Mouse (Mus musculus): Measurements from ENCODE around the gene Cyfip2. TPM values are rescaled to one million over a fixed set of nuclear protein-coding genes. Genes with fewer than 3 reads are reported as not detected.

The Cyfip2 gene
- polyA plus RNA-seq, 1 experiment, result 31.2 TPM

GRCm38 (mm10) chr11:46262854-46263253 is 49.8 kb downstream of the Cyfip2 start:
- H3K36me3 ChIP-seq (ENCODE audit: control insufficient read depth, insufficient read depth, low read length, poor library complexity, severe bottlenecking), result no peaks in the 10 kb centered on the region
- H3K9me3 ChIP-seq (replicated peaks; ENCODE audit: control insufficient read depth, insufficient read depth, low read length, poor library complexity, severe bottlenecking), result no peaks in the 10 kb centered on the region
- no peaks in the 10 kb centered on the region for H3K27me3 ChIP-seq (ENCODE audit: control insufficient read depth, insufficient read depth, low read length, poor library complexity, severe bottlenecking)
- no peak overlapping the region for H3K27ac ChIP-seq (ENCODE audit: insufficient read depth, low read length)
- no peak overlapping the region for H3K4me3 ChIP-seq (ENCODE audit: low read depth, low read length)
- no peak overlapping the region for H3K9ac ChIP-seq (ENCODE audit: low read depth, poor library complexity, severe bottlenecking)
- no peaks in the 10 kb centered on the region for H3K4me1 ChIP-seq (ENCODE audit: control insufficient read depth, insufficient read depth, low read length)
- no peak for TF ChIP-seq CTCF (IDR thresholded peaks at IDR 0.05; ENCODE audit: low read depth, low read length)
- no peak for TF ChIP-seq EP300 (IDR thresholded peaks at IDR 0.05; ENCODE audit: insufficient read depth, low read depth, low read length)
- TF ChIP-seq POLR2A (IDR thresholded peaks at IDR 0.05; ENCODE audit: insufficient read depth, low read length), result no peak

DNA sequence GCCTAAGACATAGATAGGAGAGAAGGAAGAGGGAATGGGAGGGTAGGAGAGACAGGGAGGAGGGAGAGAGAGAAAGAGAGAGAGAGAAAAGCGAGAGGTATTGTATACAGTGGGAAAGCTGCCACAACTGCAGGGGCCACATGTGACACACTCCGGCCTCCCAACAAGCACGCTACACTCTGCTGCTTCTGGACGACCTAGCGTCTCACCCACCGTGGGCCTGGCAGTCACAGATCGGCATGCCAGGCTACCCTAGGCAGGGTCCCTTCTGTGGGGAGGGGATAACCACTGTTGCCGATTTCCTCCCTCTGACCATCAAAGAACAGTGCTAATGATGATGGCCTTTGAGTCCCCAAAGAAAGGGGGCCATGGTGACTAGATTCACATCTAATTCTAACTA is 53.9 kb downstream of the Cyfip2 start:
- Histone ChIP-seq H3K36me3 (ENCODE audit: control insufficient read depth, insufficient read depth, low read length, poor library complexity, severe bottlenecking) (no peaks in the 10 kb centered on the region), H3K4me3 (ENCODE audit: low read depth, low read length) (no peak overlapping the region), H3K27ac (ENCODE audit: insufficient read depth, low read length) (no peak overlapping the region), H3K9ac (ENCODE audit: low read depth, poor library complexity, severe bottlenecking) (no peak overlapping the region), H3K9me3 (replicated peaks; ENCODE audit: control insufficient read depth, insufficient read depth, low read length, poor library complexity, severe bottlenecking) (no peaks in the 10 kb centered on the region), H3K27me3 (ENCODE audit: control insufficient read depth, insufficient read depth, low read length, poor library complexity, severe bottlenecking) (no peaks in the 10 kb centered on the region), H3K4me1 (ENCODE audit: control insufficient read depth, insufficient read depth, low read length) (peaks cover 4% of the 10 kb centered on the region)
- TF ChIP-seq POLR2A (IDR thresholded peaks at IDR 0.05; ENCODE audit: insufficient read depth, low read length) (no peak), EP300 (IDR thresholded peaks at IDR 0.05; ENCODE audit: insufficient read depth, low read depth, low read length) (no peak), CTCF (IDR thresholded peaks at IDR 0.05; ENCODE audit: low read depth, low read length) (no peak)

- Histone ChIP-seq H3K9me3 (replicated peaks; ENCODE audit: control insufficient read depth, insufficient read depth, low read length, poor library complexity, severe bottlenecking) (no peaks in the 10 kb centered on the region), H3K4me3 (ENCODE audit: low read depth, low read length) (no peak overlapping the region), H3K27me3 (ENCODE audit: control insufficient read depth, insufficient read depth, low read length, poor library complexity, severe bottlenecking) (no peaks in the 10 kb centered on the region), H3K27ac (ENCODE audit: insufficient read depth, low read length) (no peak overlapping the region), H3K9ac (ENCODE audit: low read depth, poor library complexity, severe bottlenecking) (no peak overlapping the region), H3K36me3 (ENCODE audit: control insufficient read depth, insufficient read depth, low read length, poor library complexity, severe bottlenecking) (no peaks in the 10 kb centered on the region), H3K4me1 (ENCODE audit: control insufficient read depth, insufficient read depth, low read length) (peaks cover 4% of the 10 kb centered on the region)
- TF ChIP-seq EP300 (IDR thresholded peaks at IDR 0.05; ENCODE audit: insufficient read depth, low read depth, low read length) (no peak), POLR2A (IDR thresholded peaks at IDR 0.05; ENCODE audit: insufficient read depth, low read length) (no peak), CTCF (IDR thresholded peaks at IDR 0.05; ENCODE audit: low read depth, low read length) (peak; percentile 49)
These were observed 54.5 kb downstream of the Cyfip2 start for GRCm38 (mm10) chr11:46258207-46258606.

GRCm38 (mm10) chr11:46255291-46255690 is 57.4 kb downstream of the Cyfip2 start:
- H3K4me1 ChIP-seq (ENCODE audit: control insufficient read depth, insufficient read depth, low read length), result peaks cover 4% of the 10 kb centered on the region
- no peaks in the 10 kb centered on the region for H3K27me3 ChIP-seq (ENCODE audit: control insufficient read depth, insufficient read depth, low read length, poor library complexity, severe bottlenecking)
- H3K9me3 ChIP-seq (replicated peaks; ENCODE audit: control insufficient read depth, insufficient read depth, low read length, poor library complexity, severe bottlenecking), result no peaks in the 10 kb centered on the region
- H3K9ac ChIP-seq (ENCODE audit: low read depth, poor library complexity, severe bottlenecking), result no peak overlapping the region
- no peak overlapping the region for H3K27ac ChIP-seq (ENCODE audit: insufficient read depth, low read length)
- H3K36me3 ChIP-seq (ENCODE audit: control insufficient read depth, insufficient read depth, low read length, poor library complexity, severe bottlenecking), result no peaks in the 10 kb centered on the region
- H3K4me3 ChIP-seq (ENCODE audit: low read depth, low read length), result no peak overlapping the region
- TF ChIP-seq EP300 (IDR thresholded peaks at IDR 0.05; ENCODE audit: insufficient read depth, low read depth, low read length), result no peak
- TF ChIP-seq POLR2A (IDR thresholded peaks at IDR 0.05; ENCODE audit: insufficient read depth, low read length), result no peak
- no peak for TF ChIP-seq CTCF (IDR thresholded peaks at IDR 0.05; ENCODE audit: low read depth, low read length)

- Histone ChIP-seq H3K36me3 (ENCODE audit: control insufficient read depth, insufficient read depth, low read length, poor library complexity, severe bottlenecking) (no peaks in the 10 kb centered on the region), H3K9me3 (replicated peaks; ENCODE audit: control insufficient read depth, insufficient read depth, low read length, poor library complexity, severe bottlenecking) (no peaks in the 10 kb centered on the region), H3K27me3 (ENCODE audit: control insufficient read depth, insufficient read depth, low read length, poor library complexity, severe bottlenecking) (no peaks in the 10 kb centered on the region), H3K4me1 (ENCODE audit: control insufficient read depth, insufficient read depth, low read length) (peaks cover 4% of the 10 kb centered on the region), H3K9ac (ENCODE audit: low read depth, poor library complexity, severe bottlenecking) (no peak overlapping the region), H3K4me3 (ENCODE audit: low read depth, low read length) (no peak overlapping the region), H3K27ac (ENCODE audit: insufficient read depth, low read length) (no peak overlapping the region)
- TF ChIP-seq POLR2A (IDR thresholded peaks at IDR 0.05; ENCODE audit: insufficient read depth, low read length) (no peak), CTCF (IDR thresholded peaks at IDR 0.05; ENCODE audit: low read depth, low read length) (peak; percentile 98)
These were observed 60.7 kb downstream of the Cyfip2 start for GRCm38 (mm10) chr11:46251994-46252393.

DNA sequence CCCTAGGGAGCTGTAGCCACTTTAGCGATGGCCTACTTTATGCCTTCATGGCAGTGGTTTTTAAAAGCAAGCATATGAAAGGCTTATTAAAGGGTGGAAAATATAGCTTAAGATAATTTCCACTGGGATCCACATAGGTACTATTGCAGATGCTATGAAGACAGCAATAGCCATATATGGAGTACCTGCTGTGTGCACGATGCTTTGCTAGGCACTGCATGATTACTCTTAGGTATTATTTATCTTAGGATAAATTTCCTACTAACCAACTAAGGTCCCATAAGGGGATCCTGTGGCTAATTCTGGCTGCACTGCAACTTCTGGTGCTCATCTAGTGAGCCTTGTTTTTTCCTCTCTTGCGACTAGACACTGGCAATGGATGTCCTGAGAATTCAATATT is 64.3 kb downstream of the Cyfip2 start:
- no peak overlapping the region for H3K27ac ChIP-seq (ENCODE audit: insufficient read depth, low read length)
- H3K4me1 ChIP-seq (ENCODE audit: control insufficient read depth, insufficient read depth, low read length), result no peaks in the 10 kb centered on the region
- no peak overlapping the region for H3K4me3 ChIP-seq (ENCODE audit: low read depth, low read length)
- H3K9me3 ChIP-seq (replicated peaks; ENCODE audit: control insufficient read depth, insufficient read depth, low read length, poor library complexity, severe bottlenecking), result no peaks in the 10 kb centered on the region
- no peak overlapping the region for H3K9ac ChIP-seq (ENCODE audit: low read depth, poor library complexity, severe bottlenecking)
- H3K36me3 ChIP-seq (ENCODE audit: control insufficient read depth, insufficient read depth, low read length, poor library complexity, severe bottlenecking), result no peaks in the 10 kb centered on the region
- no peak for TF ChIP-seq EP300 (IDR thresholded peaks at IDR 0.05; ENCODE audit: insufficient read depth, low read depth, low read length)
- TF ChIP-seq POLR2A (IDR thresholded peaks at IDR 0.05; ENCODE audit: insufficient read depth, low read length), result no peak
- no peak for TF ChIP-seq CTCF (IDR thresholded peaks at IDR 0.05; ENCODE audit: low read depth, low read length)
- no peaks in the 10 kb centered on the region for H3K27me3 ChIP-seq (ENCODE audit: control insufficient read depth, insufficient read depth, low read length, poor library complexity, severe bottlenecking)
